Mouse (Mus musculus) midbrain, embryonic 12.5 days (tissue): ENCODE measurements around the gene Rilpl1. TPM values are rescaled to one million over a fixed set of nuclear protein-coding genes. Genes with fewer than 3 reads are reported as not detected.
"Not testable (repeated sequence)": the region's sequence is repeated elsewhere in the genome, so short reads cannot be mapped to it uniquely, and the experiment has no call there.

Experiments
- ATAC-seq: fragments of 200-750 bp; cut with Nextera tagmentation; 2 replicates; pipeline ENCODE4 v1.8.0; 2017; ENCODE audit warnings: low read depth, moderate TSS enrichment, moderate library complexity; ENCODE audit not compliant: low FRiP score
- H3K27ac ChIP-seq: fragments of 300-500 bp; sonication (generic); replicated peaks from 2 replicates; pipeline ENCODE4 v1.5.1; 2016; ENCODE audit warnings: mild to moderate bottlenecking
- H3K27me3 ChIP-seq: fragments of 300-500 bp; sonication (generic); 2 replicates; pipeline ENCODE4 v1.6.1; 2016; ENCODE audit warnings: mild to moderate bottlenecking
- H3K36me3 ChIP-seq: fragments of 300-500 bp; sonication (generic); 2 replicates; pipeline ENCODE4 v1.6.1; 2016
- H3K4me1 ChIP-seq: fragments of 300-500 bp; sonication (generic); 2 replicates; pipeline ENCODE4 v1.6.1; 2016
- H3K4me2 ChIP-seq: fragments of 300-500 bp; sonication (generic); replicated peaks from 2 replicates; pipeline ENCODE4 v1.6.1; 2016; ENCODE audit warnings: mild to moderate bottlenecking, moderate library complexity
- H3K4me3 ChIP-seq: fragments of 300-500 bp; sonication (generic); 2 replicates; pipeline ENCODE4 v1.5.1; 2016; ENCODE audit warnings: mild to moderate bottlenecking
- H3K9ac ChIP-seq: fragments of 300-500 bp; sonication (generic); replicated peaks from 2 replicates; pipeline ENCODE4 v1.6.1; 2016; ENCODE audit warnings: mild to moderate bottlenecking, moderate library complexity
- H3K9me3 ChIP-seq: fragments of 300-500 bp; sonication (generic); 2 replicates; pipeline ENCODE4 v1.6.1; 2016; ENCODE audit warnings: mild to moderate bottlenecking
- WGBS: fragments of 180-500 bp; shearing (Covaris S2); methylation state at CpG from one replicate; pipeline ENCODE4 v1.1.7; 2016; 5-methylcytosine and 5-hydroxymethylcytosine counted together
- polyA plus RNA-seq: library from polyadenylated mRNA; unstranded; fragments of >200 nt; fragmentation: Nextera tagmentation; extraction: Ambion mirVana; gene quantifications from 2 replicates; pipeline ENCODE4 v1.2.1, GENCODE M21; 2016

Gene Rilpl1
- polyA plus RNA-seq, 1 experiment from 2014 or later, result 17.0 TPM

DNA sequence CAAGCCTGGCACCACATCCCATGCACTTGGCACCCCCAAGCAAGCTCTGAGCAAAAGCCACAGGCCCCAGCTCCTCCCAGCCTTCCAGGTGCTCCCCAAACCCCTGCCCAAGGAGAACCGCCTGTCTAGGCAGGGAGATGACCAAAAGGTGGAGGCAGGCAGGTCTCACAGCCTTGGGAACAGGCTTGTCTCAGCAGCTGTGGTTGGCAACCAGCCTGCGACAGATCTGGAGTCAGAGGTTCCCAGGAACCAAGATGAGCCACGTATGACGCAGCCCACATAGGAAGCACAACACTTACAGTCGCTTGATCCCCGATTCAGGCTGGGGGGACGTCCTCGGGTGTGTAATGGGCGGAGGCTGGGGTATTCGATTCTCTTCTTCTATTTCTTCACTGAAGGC lies 29.6 kb downstream of the Rilpl1 start:
- Histone ChIP-seq H3K9me3 (no peaks in the 10 kb centered on the region), H3K9ac (no peak overlapping the region), H3K4me2 (no peak overlapping the region), H3K4me3 (no peak overlapping the region), H3K4me1 (0 out of 2 replicates have a peak, but pooled peaks cover 7% of the 10 kb centered on the region), H3K36me3 (peaks cover 42% of the 10 kb centered on the region), H3K27ac (no peak overlapping the region), H3K27me3 (no peaks in the 10 kb centered on the region)
- 91% methylated on average over 10 of the region's 10 CpGs for WGBS
- ATAC-seq, result no peak

DNA sequence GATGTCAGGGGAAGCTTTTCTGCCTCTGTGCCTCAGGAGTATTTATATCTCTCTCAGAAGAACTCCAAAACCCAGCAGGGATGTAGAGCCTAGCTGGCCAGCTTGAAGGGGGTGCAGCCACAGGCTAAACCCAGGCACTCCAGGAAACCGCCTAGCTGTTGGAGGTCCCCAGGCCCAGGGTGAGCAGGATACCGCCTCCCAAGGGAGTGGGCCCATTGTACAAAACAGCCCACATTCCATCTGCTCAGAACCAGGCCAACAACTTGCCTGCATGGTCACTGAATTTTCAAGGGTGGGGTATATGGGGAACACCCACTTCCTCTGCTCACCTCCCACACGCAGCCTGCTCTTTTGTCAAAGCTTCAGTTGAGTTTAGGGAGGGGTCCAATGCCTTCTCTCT lies 30.6 kb downstream of the Rilpl1 start:
- Histone ChIP-seq H3K36me3 (peaks cover 43% of the 10 kb centered on the region), H3K9ac (no peak overlapping the region), H3K27ac (no peak overlapping the region), H3K9me3 (no peaks in the 10 kb centered on the region), H3K4me3 (no peak overlapping the region), H3K27me3 (no peaks in the 10 kb centered on the region), H3K4me1 (0 out of 2 replicates have a peak, but pooled peaks cover 7% of the 10 kb centered on the region), H3K4me2 (no peak overlapping the region)
- 97% methylated on average over 3 of the region's 3 CpGs for WGBS
- ATAC-seq, result no peak

DNA sequence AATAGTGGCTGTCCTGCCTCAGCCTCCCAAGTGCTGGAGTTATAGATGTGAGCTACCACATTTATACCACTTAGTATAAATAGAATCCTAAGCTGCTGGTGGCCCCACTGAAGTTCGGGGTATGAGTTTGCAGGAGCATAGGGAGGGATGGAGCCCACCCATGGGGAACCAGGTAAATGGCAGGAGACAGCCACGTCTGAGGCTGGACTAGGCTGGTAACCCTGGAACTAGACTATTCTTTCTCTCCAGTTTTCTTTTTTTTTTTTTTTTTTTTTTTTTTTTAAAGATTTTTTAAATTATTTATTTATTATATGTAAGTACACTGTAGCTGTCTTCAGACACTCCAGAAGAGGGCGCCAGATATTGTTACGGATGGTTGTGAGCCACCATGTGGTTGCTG lies 31.2 kb downstream of the Rilpl1 start:
- ATAC-seq, H3K4me3 ChIP-seq, H3K9me3 ChIP-seq, H3K27me3 ChIP-seq, H3K9ac ChIP-seq, H3K4me1 ChIP-seq, H3K27ac ChIP-seq, H3K4me2 ChIP-seq: not testable (repeated sequence)
- 77% methylated on average over 2 of the region's 4 CpGs for WGBS
- peaks cover 46% of the 10 kb centered on the region for H3K36me3 ChIP-seq

DNA sequence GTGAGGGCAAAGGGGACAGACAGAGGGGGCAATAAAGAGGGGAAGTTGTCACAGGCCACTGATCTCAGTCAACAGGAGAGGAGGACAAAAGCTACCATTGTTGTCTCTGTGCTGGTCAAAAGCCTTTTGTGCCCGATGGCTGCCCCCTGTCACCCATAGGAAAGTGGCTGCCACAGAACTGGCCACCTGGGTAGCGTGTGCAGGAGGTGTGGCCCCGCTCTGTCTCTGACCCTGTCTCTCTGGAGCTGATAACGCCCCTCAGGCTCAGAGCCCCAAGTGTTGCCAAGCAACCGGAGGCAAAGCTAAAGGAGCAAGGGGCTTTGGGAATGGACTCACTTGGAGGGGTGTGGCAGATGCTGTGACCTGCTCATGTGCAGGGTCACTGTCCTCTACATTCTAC lies 32.2 kb downstream of the Rilpl1 start:
- Histone ChIP-seq H3K4me3 (no peak overlapping the region), H3K27ac (no peak overlapping the region), H3K4me1 (0 out of 2 replicates have a peak, but pooled peaks cover 7% of the 10 kb centered on the region), H3K36me3 (peaks cover 47% of the 10 kb centered on the region), H3K9ac (no peak overlapping the region), H3K4me2 (no peak overlapping the region), H3K27me3 (no peaks in the 10 kb centered on the region), H3K9me3 (no peaks in the 10 kb centered on the region)
- no peak for ATAC-seq
- WGBS, result 25% methylated on average over 5 of the region's 5 CpGs

DNA sequence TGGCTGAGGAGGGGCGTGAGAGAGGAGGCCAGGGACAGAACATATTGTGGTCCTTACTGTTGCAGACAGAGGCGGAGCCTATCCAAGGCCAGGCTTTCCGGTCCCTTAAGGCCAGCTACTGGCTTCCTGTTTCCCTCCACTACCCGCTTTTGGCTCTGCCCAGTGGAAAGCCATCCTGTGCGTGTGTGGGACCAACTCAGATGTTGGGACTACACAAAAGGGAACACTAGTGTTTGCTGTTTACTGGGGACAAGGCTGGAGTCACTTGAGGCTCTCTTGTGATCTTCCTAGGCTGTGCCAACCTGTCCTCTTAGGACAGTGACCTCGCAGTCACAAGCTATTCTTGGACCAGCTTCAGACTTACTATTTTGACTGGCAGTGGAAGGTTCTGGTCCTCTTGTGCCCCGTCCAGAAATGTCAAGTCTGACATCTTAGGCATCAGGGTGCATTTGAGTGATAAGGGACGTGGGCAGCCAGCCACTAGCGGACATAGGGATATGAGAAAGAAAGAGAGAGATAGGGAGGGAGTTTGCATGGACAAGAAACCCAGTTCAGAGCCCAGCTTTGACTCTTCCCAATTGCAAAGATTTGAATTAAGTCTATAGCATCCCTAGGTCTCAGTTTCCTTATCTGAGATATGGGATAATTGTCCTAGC lies 32.8 kb downstream of the Rilpl1 start:
- Histone ChIP-seq H3K36me3 (peaks cover 49% of the 10 kb centered on the region), H3K4me1 (0 out of 2 replicates have a peak, but pooled peaks cover 7% of the 10 kb centered on the region), H3K27ac (no peak overlapping the region), H3K4me2 (no peak overlapping the region), H3K27me3 (no peaks in the 10 kb centered on the region), H3K9me3 (no peaks in the 10 kb centered on the region), H3K4me3 (no peak overlapping the region), H3K9ac (no peak overlapping the region)
- no peak for ATAC-seq
- 86% methylated on average over 9 of the region's 9 CpGs for WGBS

DNA sequence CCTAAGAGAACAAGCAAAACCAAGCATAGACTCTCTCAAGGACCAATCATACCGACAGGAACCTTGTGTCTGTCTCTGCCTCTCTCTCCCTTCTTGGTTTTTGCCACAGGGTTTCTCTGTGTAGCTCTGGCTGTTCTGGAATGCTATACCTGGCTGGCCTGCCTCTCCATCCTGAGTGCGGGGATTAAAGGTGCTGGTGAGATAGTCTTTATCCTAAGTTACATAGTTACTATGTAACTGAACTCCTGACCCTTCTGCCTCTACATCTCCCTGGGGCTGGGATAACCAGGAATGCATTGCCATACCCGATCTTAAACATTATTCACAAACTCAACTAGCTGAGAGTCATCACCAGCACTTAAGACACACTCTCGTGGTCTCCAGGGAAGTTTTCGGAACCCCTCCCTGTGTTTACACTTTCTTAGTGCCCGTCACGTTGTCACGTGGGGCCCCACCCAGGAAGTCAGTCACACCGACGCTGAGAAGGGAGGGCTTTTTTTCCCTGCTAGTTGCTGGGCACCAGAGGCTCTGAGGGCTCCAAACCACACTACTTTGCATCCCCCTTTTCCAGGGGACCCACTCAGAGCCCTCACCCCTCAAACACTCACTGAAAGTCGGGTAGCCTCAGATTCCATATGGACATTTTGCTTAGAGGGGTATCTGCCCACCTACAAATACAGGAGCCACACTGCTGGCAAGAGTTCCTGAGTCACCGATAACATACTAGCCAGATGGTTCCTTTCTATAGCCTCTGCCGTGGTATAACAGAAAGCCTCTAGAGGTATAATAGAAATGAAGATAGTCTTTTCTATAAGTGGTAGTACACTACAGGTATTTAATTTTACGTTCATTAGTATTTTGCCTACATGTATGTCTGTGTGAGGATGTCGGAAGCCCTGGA lies 34.3 kb downstream of the Rilpl1 start:
- H3K4me2 ChIP-seq, result no peak overlapping the region
- no peaks in the 10 kb centered on the region for H3K27me3 ChIP-seq
- H3K36me3 ChIP-seq, result peaks cover 51% of the 10 kb centered on the region
- H3K4me3 ChIP-seq, result no peak overlapping the region
- no peak overlapping the region for H3K9ac ChIP-seq
- 0 out of 2 replicates have a peak, but pooled peaks cover 7% of the 10 kb centered on the region for H3K4me1 ChIP-seq
- WGBS, result 84% methylated on average over 15 of the region's 15 CpGs
- no peaks in the 10 kb centered on the region for H3K9me3 ChIP-seq
- ATAC-seq, result no peak
- H3K27ac ChIP-seq, result no peak overlapping the region

DNA sequence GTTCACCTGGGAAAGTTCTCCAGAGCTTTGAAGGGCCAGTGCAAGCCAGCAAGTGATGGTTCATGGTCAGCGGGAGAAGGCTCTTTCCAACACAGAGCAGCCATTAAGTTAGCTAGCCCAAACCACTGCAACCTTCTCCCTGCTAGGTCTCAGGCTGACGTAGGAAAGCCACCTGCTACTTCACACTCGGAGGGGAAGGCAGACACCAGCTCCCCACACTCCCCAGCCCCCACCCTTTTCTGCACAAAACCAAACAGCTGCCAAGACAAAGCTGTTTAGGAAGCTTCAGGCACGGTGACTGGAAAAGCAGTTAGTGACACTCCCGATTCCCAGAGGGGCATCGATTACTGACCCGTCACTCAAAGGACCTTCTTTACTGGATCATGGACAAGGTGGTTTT lies 35.6 kb downstream of the Rilpl1 start:
- no peak for ATAC-seq
- H3K9ac ChIP-seq, result no peak overlapping the region
- H3K9me3 ChIP-seq, result no peaks in the 10 kb centered on the region
- H3K4me3 ChIP-seq, result no peak overlapping the region
- H3K4me2 ChIP-seq, result no peak overlapping the region
- H3K4me1 ChIP-seq, result 0 out of 2 replicates have a peak, but pooled peaks cover 7% of the 10 kb centered on the region
- H3K27ac ChIP-seq, result peak overlapping the region; percentile 1; the same call in 1 of the 2 replicates
- WGBS, result 75% methylated on average over 7 of the region's 7 CpGs
- no peaks in the 10 kb centered on the region for H3K27me3 ChIP-seq
- H3K36me3 ChIP-seq, result peaks cover 52% of the 10 kb centered on the region

DNA sequence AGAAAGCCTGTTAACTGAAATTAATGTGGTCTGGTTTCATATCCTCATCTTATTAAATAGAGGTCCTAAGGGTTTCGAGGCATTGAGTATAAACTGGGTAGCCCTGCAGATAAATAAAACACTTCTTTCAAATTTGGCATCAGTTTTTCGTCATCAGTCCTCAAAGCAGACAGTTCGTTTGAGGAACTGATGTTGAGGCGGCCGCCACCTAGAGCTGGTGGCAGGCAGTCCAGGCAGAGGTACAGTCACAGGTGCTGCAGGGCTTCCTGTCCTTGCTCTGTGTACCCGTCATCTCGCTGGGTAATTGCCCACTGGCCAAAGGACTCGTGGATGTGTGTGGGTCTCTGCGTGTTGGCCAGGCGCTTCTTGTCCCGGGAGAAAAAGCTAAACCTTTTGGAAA lies 37.7 kb downstream of the Rilpl1 start:
- Histone ChIP-seq H3K36me3 (peaks cover 62% of the 10 kb centered on the region), H3K4me3 (no peak overlapping the region), H3K4me1 (no peaks in the 10 kb centered on the region), H3K27ac (no peak overlapping the region), H3K9me3 (no peaks in the 10 kb centered on the region), H3K9ac (no peak overlapping the region), H3K4me2 (no peak overlapping the region), H3K27me3 (no peaks in the 10 kb centered on the region)
- 91% methylated on average over 11 of the region's 11 CpGs for WGBS
- no peak for ATAC-seq

DNA sequence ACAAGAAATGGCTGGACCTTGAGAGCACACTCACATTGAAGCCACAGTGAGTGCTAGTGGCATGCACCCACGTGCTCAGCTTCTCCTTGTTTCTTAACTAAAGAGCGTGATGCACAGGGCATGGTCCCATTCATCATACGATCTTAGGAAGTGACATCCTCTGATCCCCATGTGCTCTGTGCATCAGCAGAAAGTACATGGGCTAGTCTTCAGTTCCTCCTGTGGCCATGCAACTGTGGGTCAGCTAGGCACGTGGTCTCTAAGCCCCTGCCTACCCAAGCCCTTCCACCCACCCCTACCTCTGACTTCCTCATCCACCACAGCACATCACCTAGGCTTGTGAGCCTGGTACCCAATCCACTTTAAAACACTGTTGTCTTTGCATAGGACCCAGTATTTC lies 38.6 kb downstream of the Rilpl1 start:
- Histone ChIP-seq H3K9ac (no peak overlapping the region), H3K4me1 (no peaks in the 10 kb centered on the region), H3K27ac (no peak overlapping the region), H3K9me3 (no peaks in the 10 kb centered on the region), H3K4me3 (no peak overlapping the region), H3K36me3 (peaks cover 62% of the 10 kb centered on the region), H3K4me2 (no peak overlapping the region), H3K27me3 (no peaks in the 10 kb centered on the region)
- 90% methylated on average over 4 of the region's 4 CpGs for WGBS
- ATAC-seq, result no peak

DNA sequence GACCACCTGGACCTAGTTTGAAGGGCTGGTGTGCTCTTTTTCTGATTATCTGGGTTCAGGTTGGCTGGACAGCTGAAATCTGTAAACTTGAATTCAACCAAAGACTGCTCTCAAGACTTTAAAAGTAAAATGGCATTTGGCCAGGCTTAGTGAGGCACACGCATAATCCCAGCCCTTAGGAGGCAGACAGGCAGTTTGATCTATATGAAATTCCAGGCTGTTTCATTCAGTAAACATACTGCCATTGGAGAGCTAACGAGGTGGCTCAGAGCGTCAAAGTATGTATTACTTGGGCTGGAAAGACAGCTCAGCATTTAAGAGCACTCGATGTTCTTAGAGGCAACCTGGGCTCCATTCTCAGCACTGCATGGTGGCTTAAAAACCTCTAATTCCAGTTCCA lies 39.5 kb downstream of the Rilpl1 start:
- no peaks in the 10 kb centered on the region for H3K9me3 ChIP-seq
- 85% methylated on average over 4 of the region's 4 CpGs for WGBS
- H3K4me2 ChIP-seq, result no peak overlapping the region
- H3K27me3 ChIP-seq, result no peaks in the 10 kb centered on the region
- no peaks in the 10 kb centered on the region for H3K4me1 ChIP-seq
- no peak overlapping the region for H3K27ac ChIP-seq
- peaks cover 58% of the 10 kb centered on the region for H3K36me3 ChIP-seq
- no peak overlapping the region for H3K9ac ChIP-seq
- no peak for ATAC-seq
- H3K4me3 ChIP-seq, result no peak overlapping the region

DNA sequence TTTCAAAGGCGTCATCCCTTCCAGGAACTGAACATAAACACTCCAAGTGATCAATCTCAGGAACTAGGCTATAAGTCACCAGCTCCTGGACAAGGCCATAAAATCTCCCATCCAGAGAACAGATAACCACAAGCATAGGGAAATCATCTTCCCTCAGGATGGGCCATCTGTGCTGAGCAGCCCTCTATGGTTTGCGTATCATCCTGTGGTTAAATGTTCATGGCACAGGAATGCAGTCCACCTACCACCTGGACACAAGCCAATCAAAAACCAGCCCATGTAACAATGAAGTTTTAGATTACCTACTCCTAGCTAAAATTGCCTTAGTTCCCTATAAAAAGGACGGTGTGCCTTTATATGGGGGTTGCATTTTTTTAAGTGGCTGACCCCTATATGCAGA lies 42.3 kb downstream of the Rilpl1 start:
- Histone ChIP-seq H3K27ac (no peak overlapping the region), H3K9ac (no peak overlapping the region), H3K4me2 (no peak overlapping the region), H3K4me1 (peaks cover 11% of the 10 kb centered on the region), H3K36me3 (peaks cover 50% of the 10 kb centered on the region), H3K9me3 (no peaks in the 10 kb centered on the region), H3K27me3 (no peaks in the 10 kb centered on the region), H3K4me3 (no peak overlapping the region)
- no peak for ATAC-seq
- 96% methylated on average over 3 of the region's 3 CpGs for WGBS

DNA sequence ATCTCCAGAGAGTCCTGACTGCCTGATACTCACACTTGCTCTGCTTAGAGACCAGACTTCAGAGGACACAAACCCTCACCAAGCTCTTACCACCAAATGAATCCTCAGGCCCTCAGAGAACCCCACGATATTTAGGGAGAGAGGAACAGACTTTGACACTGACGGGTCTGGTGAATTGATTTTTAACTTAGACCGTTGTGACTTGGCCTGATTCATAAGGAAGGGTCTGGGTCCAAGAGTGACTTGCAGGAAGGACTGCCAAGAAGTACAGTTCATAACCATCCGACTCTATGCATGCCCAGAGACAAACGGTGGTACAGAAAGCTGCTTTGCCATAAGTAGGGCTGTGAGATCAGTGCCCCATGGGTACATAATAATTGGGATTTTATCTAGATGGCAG lies 45.5 kb downstream of the Rilpl1 start:
- H3K9me3 ChIP-seq, result no peaks in the 10 kb centered on the region
- peaks cover 18% of the 10 kb centered on the region for H3K36me3 ChIP-seq
- no peak overlapping the region for H3K4me3 ChIP-seq
- peaks cover 13% of the 10 kb centered on the region for H3K4me1 ChIP-seq
- no peak overlapping the region for H3K4me2 ChIP-seq
- no peaks in the 10 kb centered on the region for H3K27me3 ChIP-seq
- no peak overlapping the region for H3K9ac ChIP-seq
- WGBS, result 92% methylated on average over 5 of the region's 5 CpGs
- H3K27ac ChIP-seq, result no peak overlapping the region
- no peak for ATAC-seq
